Mouse (Mus musculus): ENCODE measurements around the gene Il18r1.

GRCm38 (mm10) chr1:40468805-40469204 lies 3.5 kb downstream of the Il18r1 start:
- TF ChIP-seq GATA1 (IDR thresholded peaks at IDR 0.05; ENCODE audit: borderline replicate concordance, low read length) (no peak), FLI1 (IDR thresholded peaks at IDR 0.05; ENCODE audit: low read length) (no peak)
